Mouse (Mus musculus): ENCODE data around the gene Trio. TPM values are rescaled to one million over a fixed set of nuclear protein-coding genes. Genes with fewer than 3 reads are reported as not detected.

Trio gene
- total and polyA plus RNA-seq, 2 experiments from 2014 or later = 19.9 to 197 TPM

GRCm38 (mm10) chr15:27783092-27783491 is 242.6 kb downstream of the Trio start:
- H3K4me3 ChIP-seq (ENCODE audit: low read length) = no peak overlapping the region
- ATAC-seq (no peak), DNase-seq (ENCODE audit: low spot score) (no peak)
- H3K4me1 ChIP-seq (ENCODE audit: insufficient read depth, low read length) = peaks cover 74% of the 10 kb centered on the region
- peak overlapping the region; percentile 22; the same call in 1 of the 2 replicates for H3K4me2 ChIP-seq (ENCODE audit: low read depth, low read length)
- no peak for TF ChIP-seq CTCF (IDR thresholded peaks at IDR 0.05; ENCODE audit: low read depth)
- H3K27me3 ChIP-seq (ENCODE audit: insufficient read depth, low read length) = no peaks in the 10 kb centered on the region
- no peaks in the 10 kb centered on the region for H3K9me3 ChIP-seq (ENCODE audit: low read length)
- WGBS = 22% methylated on average over 8 of the region's 8 CpGs
- no peaks in the 10 kb centered on the region for H3K36me3 ChIP-seq (ENCODE audit: insufficient read depth, low read length)
- peak overlapping the region; percentile 67 for H3K27ac ChIP-seq
- peak overlapping the region; percentile 15; the same call in 1 of the 2 replicates for H3K9ac ChIP-seq (replicated peaks; ENCODE audit: low read length)

GRCm38 (mm10) chr15:27782383-27783036 is 243.1 kb downstream of the Trio start:
- no peaks in the 10 kb centered on the region for H3K27me3 ChIP-seq (ENCODE audit: insufficient read depth, low read length)
- peak overlapping the region; percentile 67 for H3K27ac ChIP-seq
- H3K4me2 ChIP-seq (ENCODE audit: low read depth, low read length) = peak overlapping the region; percentile 22
- ATAC-seq (peak; percentile 65), DNase-seq (ENCODE audit: low spot score) (peak; percentile 77)
- H3K36me3 ChIP-seq (ENCODE audit: insufficient read depth, low read length) = no peaks in the 10 kb centered on the region
- TF ChIP-seq CTCF (IDR thresholded peaks at IDR 0.05; ENCODE audit: low read depth) = no peak
- 14% methylated on average over 15 of the region's 15 CpGs for WGBS
- H3K4me1 ChIP-seq (ENCODE audit: insufficient read depth, low read length) = peaks cover 75% of the 10 kb centered on the region
- no peak overlapping the region for H3K4me3 ChIP-seq (ENCODE audit: low read length)
- no peaks in the 10 kb centered on the region for H3K9me3 ChIP-seq (ENCODE audit: low read length)
- H3K9ac ChIP-seq (replicated peaks; ENCODE audit: low read length) = no peak overlapping the region

- H3K9me3 ChIP-seq (ENCODE audit: low read length) = no peaks in the 10 kb centered on the region
- no peak overlapping the region for H3K9ac ChIP-seq (replicated peaks; ENCODE audit: low read length)
- H3K4me1 ChIP-seq (ENCODE audit: insufficient read depth, low read length) = peaks cover 58% of the 10 kb centered on the region
- no peak for DNase-seq (ENCODE audit: low spot score)
- no peaks in the 10 kb centered on the region for H3K36me3 ChIP-seq (ENCODE audit: insufficient read depth, low read length)
- H3K4me3 ChIP-seq (ENCODE audit: low read length) = no peak overlapping the region
- ATAC-seq = 0 out of 2 replicates have a peak, but pooled peaks have one; percentile 33
- H3K27ac ChIP-seq = peak overlapping the region; percentile 70
- no peak for TF ChIP-seq CTCF (IDR thresholded peaks at IDR 0.05; ENCODE audit: low read depth)
- WGBS = 19% methylated on average over 10 of the region's 10 CpGs
- no peaks in the 10 kb centered on the region for H3K27me3 ChIP-seq (ENCODE audit: insufficient read depth, low read length)
- H3K4me2 ChIP-seq (ENCODE audit: low read depth, low read length) = 0 out of 2 replicates have a peak overlapping the region, but pooled peaks have one; percentile 7
Observed at GRCm38 (mm10) chr15:27779827-27780226, 245.8 kb downstream of the Trio start.

GRCm38 (mm10) chr15:27779398-27779797 is 246.2 kb downstream of the Trio start:
- no peak overlapping the region for H3K4me3 ChIP-seq (ENCODE audit: low read length)
- H3K4me2 ChIP-seq (ENCODE audit: low read depth, low read length) = 0 out of 2 replicates have a peak overlapping the region, but pooled peaks have one; percentile 7
- TF ChIP-seq CTCF (IDR thresholded peaks at IDR 0.05; ENCODE audit: low read depth) = no peak
- H3K27me3 ChIP-seq (ENCODE audit: insufficient read depth, low read length) = no peaks in the 10 kb centered on the region
- H3K9ac ChIP-seq (replicated peaks; ENCODE audit: low read length) = no peak overlapping the region
- 24% methylated on average over 11 of the region's 11 CpGs for WGBS
- no peaks in the 10 kb centered on the region for H3K36me3 ChIP-seq (ENCODE audit: insufficient read depth, low read length)
- H3K27ac ChIP-seq = peak overlapping the region; percentile 70
- ATAC-seq (no peak), DNase-seq (ENCODE audit: low spot score) (no peak)
- peaks cover 54% of the 10 kb centered on the region for H3K4me1 ChIP-seq (ENCODE audit: insufficient read depth, low read length)
- H3K9me3 ChIP-seq (ENCODE audit: low read length) = no peaks in the 10 kb centered on the region

- WGBS = 22% methylated on average over 3 of the region's 3 CpGs
- Histone ChIP-seq H3K4me3 (ENCODE audit: low read length) (no peak overlapping the region), H3K27ac (peak overlapping the region; percentile 23; the same call in 1 of the 2 replicates), H3K36me3 (ENCODE audit: insufficient read depth, low read length) (peaks cover 7% of the 10 kb centered on the region), H3K4me1 (ENCODE audit: insufficient read depth, low read length) (peaks cover 43% of the 10 kb centered on the region), H3K4me2 (ENCODE audit: low read depth, low read length) (no peak overlapping the region), H3K9me3 (ENCODE audit: low read length) (no peaks in the 10 kb centered on the region), H3K27me3 (ENCODE audit: insufficient read depth, low read length) (no peaks in the 10 kb centered on the region), H3K9ac (replicated peaks; ENCODE audit: low read length) (no peak overlapping the region)
- ATAC-seq (no peak), DNase-seq (ENCODE audit: low spot score) (peak; percentile 61)
- no peak for TF ChIP-seq CTCF (IDR thresholded peaks at IDR 0.05; ENCODE audit: low read depth)
Observed at GRCm38 (mm10) chr15:27778256-27778655, 247.4 kb downstream of the Trio start.

- WGBS = 30% methylated on average over 11 of the region's 11 CpGs
- Histone ChIP-seq H3K27ac (peak overlapping the region; percentile 23; the same call in 1 of the 2 replicates), H3K4me3 (ENCODE audit: low read length) (no peak overlapping the region), H3K36me3 (ENCODE audit: insufficient read depth, low read length) (peaks cover 13% of the 10 kb centered on the region), H3K4me2 (ENCODE audit: low read depth, low read length) (no peak overlapping the region), H3K27me3 (ENCODE audit: insufficient read depth, low read length) (no peaks in the 10 kb centered on the region), H3K9ac (replicated peaks; ENCODE audit: low read length) (no peak overlapping the region), H3K9me3 (ENCODE audit: low read length) (no peaks in the 10 kb centered on the region), H3K4me1 (ENCODE audit: insufficient read depth, low read length) (peaks cover 36% of the 10 kb centered on the region)
- no peak for ATAC-seq
- no peak for DNase-seq (ENCODE audit: low spot score)
- TF ChIP-seq CTCF (IDR thresholded peaks at IDR 0.05; ENCODE audit: low read depth) = no peak
Observed at GRCm38 (mm10) chr15:27777455-27778190, 248.0 kb downstream of the Trio start.

Measured in hindbrain, postnatal 0 days (tissue).